Comparison of ENCODE assay signal across 22 mouse cellular contexts in genomic region chr15:95807908-95808307, GRCm38 (mm10). TPM values are rescaled to one million over a fixed set of nuclear protein-coding genes. Genes with fewer than 3 reads are reported as not detected.
DNase-seq lines count a peak whose midpoint lies in the region; ATAC-seq lines count a peak whose summit lies in the region.
"Had no signal": no experiment of that assay in that cellular context is flagged by ENCODE, and none has a peak within 500 bp of the region (broad histone marks: within the 10 kb centered on the region; RNA-seq: fewer than 3 reads in every experiment).

No protein-coding gene starts in this region.

- H3K36me3 ChIP-seq in hindbrain, embryonic 15.5 days, result no peaks in the 10 kb centered on the region
- peaks cover 12% of the 10 kb centered on the region for H3K36me3 ChIP-seq in hindbrain, embryonic 12.5 days
- H3K36me3 ChIP-seq in neural tube, embryonic 15.5 days, result peaks cover 9% of the 10 kb centered on the region
- H3K36me3 ChIP-seq in forebrain, embryonic 14.5 days (ENCODE audit: control insufficient read depth, insufficient read depth, low read length), result no peaks in the 10 kb centered on the region

- no peaks in the 10 kb centered on the region for H3K9me3 ChIP-seq in hindbrain, embryonic 15.5 days
- H3K9me3 ChIP-seq in hindbrain, embryonic 12.5 days (replicated peaks), result no peaks in the 10 kb centered on the region
- no peaks in the 10 kb centered on the region for H3K9me3 ChIP-seq in neural tube, embryonic 15.5 days (replicated peaks)
- H3K9me3 ChIP-seq in forebrain, embryonic 14.5 days (replicated peaks; ENCODE audit: control insufficient read depth, low read length), result no peaks in the 10 kb centered on the region
- H3K9me3 ChIP-seq: embryonic facial prominence, embryonic 10.5 days; forebrain, embryonic 12.5 days; heart, embryonic 13.5 days; liver, embryonic 15.5 days; stomach, embryonic 15.5 days had no signal

- WGBS in hindbrain, embryonic 15.5 days, result 78% methylated on average over 3 of the region's 3 CpGs
- WGBS in hindbrain, embryonic 12.5 days, result 83% methylated on average over 3 of the region's 3 CpGs
- WGBS in neural tube, embryonic 15.5 days, result 79% methylated on average over 3 of the region's 3 CpGs
- 70% methylated on average over 3 of the region's 3 CpGs for WGBS in forebrain, embryonic 14.5 days

- 0 out of 2 replicates have a peak, but pooled peaks have one; percentile 21 for ATAC-seq in hindbrain, embryonic 15.5 days (ENCODE audit: low FRiP score, low read depth)
- no peak for ATAC-seq in hindbrain, embryonic 12.5 days (ENCODE audit: low FRiP score)
- peak; percentile 98 for ATAC-seq in megakaryocyte, adult 5-6 weeks (ENCODE audit: poor library complexity, severe bottlenecking)
- ATAC-seq in neural tube, embryonic 15.5 days (ENCODE audit: low FRiP score), result no peak
- ATAC-seq in forebrain, embryonic 14.5 days, result no peak

- no peak overlapping the region for H3K4me3 ChIP-seq in hindbrain, embryonic 15.5 days
- no peak overlapping the region for H3K4me3 ChIP-seq in hindbrain, embryonic 12.5 days
- no peak overlapping the region for H3K4me3 ChIP-seq in neural tube, embryonic 15.5 days (replicated peaks)
- H3K4me3 ChIP-seq in forebrain, embryonic 14.5 days (ENCODE audit: low read depth, low read length), result no peak overlapping the region
- H3K4me3 ChIP-seq: embryonic facial prominence, embryonic 10.5 days; forebrain, embryonic 12.5 days; heart, embryonic 13.5 days; liver, embryonic 15.5 days; stomach, embryonic 15.5 days had no signal

- no peak overlapping the region for H3K4me2 ChIP-seq in hindbrain, embryonic 15.5 days
- H3K4me2 ChIP-seq in hindbrain, embryonic 12.5 days (replicated peaks), result no peak overlapping the region
- H3K4me2 ChIP-seq in neural tube, embryonic 15.5 days, result no peak overlapping the region
- no peak overlapping the region for H3K4me2 ChIP-seq in forebrain, embryonic 14.5 days (ENCODE audit: low read length)
- H3K4me2 ChIP-seq: forebrain, embryonic 12.5 days; heart, embryonic 13.5 days; liver, embryonic 15.5 days; stomach, embryonic 15.5 days had no signal

- H3K9ac ChIP-seq in hindbrain, embryonic 15.5 days, result no peak overlapping the region
- no peak overlapping the region for H3K9ac ChIP-seq in hindbrain, embryonic 12.5 days
- no peak overlapping the region for H3K9ac ChIP-seq in neural tube, embryonic 15.5 days (replicated peaks)
- no peak overlapping the region for H3K9ac ChIP-seq in forebrain, embryonic 14.5 days (ENCODE audit: low read length)
- H3K9ac ChIP-seq: forebrain, embryonic 12.5 days; heart, embryonic 13.5 days; liver, embryonic 15.5 days; stomach, embryonic 15.5 days had no signal

- H3K27me3 ChIP-seq in hindbrain, embryonic 15.5 days, result no peaks in the 10 kb centered on the region
- no peaks in the 10 kb centered on the region for H3K27me3 ChIP-seq in hindbrain, embryonic 12.5 days
- no peaks in the 10 kb centered on the region for H3K27me3 ChIP-seq in neural tube, embryonic 15.5 days (replicated peaks)
- no peaks in the 10 kb centered on the region for H3K27me3 ChIP-seq in forebrain, embryonic 14.5 days (replicated peaks; ENCODE audit: control insufficient read depth, insufficient read depth, low read length)
- H3K27me3 ChIP-seq: forebrain, embryonic 12.5 days; heart, embryonic 13.5 days; liver, embryonic 15.5 days; stomach, embryonic 15.5 days had no signal

- peaks cover 15% of the 10 kb centered on the region for H3K4me1 ChIP-seq in hindbrain, embryonic 15.5 days (replicated peaks)
- peaks cover 16% of the 10 kb centered on the region for H3K4me1 ChIP-seq in hindbrain, embryonic 12.5 days
- peaks cover 17% of the 10 kb centered on the region for H3K4me1 ChIP-seq in neural tube, embryonic 15.5 days
- peaks cover 4% of the 10 kb centered on the region; the same call in 1 of the 2 replicates for H3K4me1 ChIP-seq in forebrain, embryonic 14.5 days (ENCODE audit: control insufficient read depth, insufficient read depth, low read length)

- H3K27ac ChIP-seq in hindbrain, embryonic 15.5 days (replicated peaks), result no peak overlapping the region
- H3K27ac ChIP-seq in hindbrain, embryonic 12.5 days, result no peak overlapping the region
- H3K27ac ChIP-seq in neural tube, embryonic 15.5 days (replicated peaks), result no peak overlapping the region
- H3K27ac ChIP-seq in forebrain, embryonic 14.5 days (ENCODE audit: low read depth, low read length), result no peak overlapping the region
- H3K27ac ChIP-seq: embryonic facial prominence, embryonic 10.5 days; forebrain, embryonic 12.5 days; heart, embryonic 13.5 days; liver, embryonic 15.5 days; stomach, embryonic 15.5 days had no signal

- peak; percentile 9 to 12 for DNase-seq in B cell, adult 2 months
- peak; percentile 22 for DNase-seq in ZHBTc4 (ENCODE audit: low read depth, low spot score)
- DNase-seq in forebrain, embryonic 14.5 days (ENCODE audit: low spot score), result no peak
- no peak for DNase-seq in gastrocnemius, postnatal 10 days
- DNase-seq: adrenal gland, postnatal 25 days; cerebellum, adult 2 months; cerebellum, postnatal 36 days; gastrocnemius, postnatal 36 days; heart, postnatal 4 days; kidney, adult 11 months; kidney, postnatal 14 days; layer of hippocampus, adult 9-11 months; thymus, adult 2 months had no signal

RNA-seq across cellular contexts. Expression of gene Ano6, which starts 17.3 kb away (rescaled TPM):
- 28.6 and 30.1 TPM in 2 replicates for polyA plus RNA-seq in hindbrain, embryonic 15.5 days (2015; fragmentation: Nextera tagmentation; extraction: Ambion mirVana)
- polyA plus RNA-seq in hindbrain, embryonic 12.5 days (2016; fragmentation: Nextera tagmentation; extraction: Ambion mirVana), result 40.7 and 44.9 TPM in 2 replicates
- 32.6 and 39.0 TPM in 2 replicates for total RNA-seq in megakaryocyte, adult 5-6 weeks (2015)
- total RNA-seq in megakaryocyte, adult 5-6 weeks (2017), result 46.7 and 47.2 TPM in 2 replicates
- polyA plus RNA-seq in neural tube, embryonic 15.5 days (2015; fragmentation: Nextera tagmentation; extraction: Ambion mirVana), result 27.0 and 32.5 TPM in 2 replicates
- 14.6 and 20.1 TPM in 2 replicates for polyA plus RNA-seq in forebrain, embryonic 14.5 days (2014; fragmentation: Nextera tagmentation; extraction: Ambion mirVana)
- 10 to 100 TPM; 64.8 to 76.4 TPM for total RNA-seq in gastrocnemius, postnatal 10 days (2021)

Comparison
In these comparisons a context has a peak if more than half of its experiments do, and no peak if none do; other contexts are left out.
1. ATAC-seq: peak in hindbrain, embryonic 15.5 days (single experiment) and megakaryocyte, adult 5-6 weeks (single experiment); none in hindbrain, embryonic 12.5 days (single experiment), neural tube, embryonic 15.5 days (single experiment) and forebrain, embryonic 14.5 days (single experiment).
2. DNase-seq: peak in B cell, adult 2 months (2 of 2) and ZHBTc4 (single experiment); none in forebrain, embryonic 14.5 days (single experiment) and gastrocnemius, postnatal 10 days (single experiment).